Mouse (Mus musculus): ENCODE data around the gene 1700025G04Rik. TPM values are rescaled to one million over a fixed set of nuclear protein-coding genes. Genes with fewer than 3 reads are reported as not detected.

1700025G04Rik gene
- total and polyA plus RNA-seq, 2 experiments from 2014 or later, result 25.5 to 43.2 TPM

DNA sequence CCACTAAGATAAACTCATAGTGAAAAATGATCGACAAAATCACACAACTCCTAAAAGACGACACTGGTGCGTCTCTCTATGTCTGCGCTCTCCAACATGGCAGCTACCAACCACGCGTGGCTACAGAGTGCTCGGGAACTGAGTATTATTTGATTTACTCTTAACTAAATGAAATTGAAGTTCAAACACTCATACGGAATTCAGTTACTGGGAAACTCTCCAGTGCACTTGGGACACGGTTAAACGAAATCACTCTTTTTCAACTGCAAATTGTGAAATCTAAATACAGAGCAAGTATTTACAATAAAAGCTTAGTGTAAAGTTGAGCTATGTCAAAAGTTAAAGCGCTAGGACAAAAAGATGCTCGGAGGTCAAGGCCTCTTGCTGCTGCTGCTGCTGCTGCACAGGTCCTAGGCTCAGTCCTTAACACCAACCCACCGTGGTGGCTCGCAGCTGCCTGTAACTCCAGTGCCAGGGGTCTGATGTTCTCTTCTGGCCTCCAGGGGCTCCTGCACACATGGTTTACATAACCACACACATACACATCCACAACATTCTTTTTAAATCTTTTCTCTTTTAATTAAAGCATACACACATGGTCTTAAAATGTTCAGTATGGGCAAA, 13.6 kb downstream of the 1700025G04Rik start:
- no peaks in the 10 kb centered on the region for H3K36me3 ChIP-seq (ENCODE audit: insufficient read depth)
- no peak overlapping the region for H3K9ac ChIP-seq
- H3K4me3 ChIP-seq (ENCODE audit: low read depth, low read length), result no peak overlapping the region
- no peaks in the 10 kb centered on the region for H3K27me3 ChIP-seq (ENCODE audit: insufficient read depth, low read length)
- 81% methylated on average over 14 of the region's 14 CpGs for WGBS
- no peak for DNase-seq
- H3K4me2 ChIP-seq (ENCODE audit: low read depth), result no peak overlapping the region
- H3K9me3 ChIP-seq (ENCODE audit: low read length), result no peaks in the 10 kb centered on the region
- no peaks in the 10 kb centered on the region for H3K4me1 ChIP-seq (ENCODE audit: insufficient read depth)
- H3K27ac ChIP-seq (ENCODE audit: low read depth, low read length), result no peak overlapping the region
- ATAC-seq, result no peak
- TF ChIP-seq CTCF (IDR thresholded peaks at IDR 0.05; ENCODE audit: low read depth), result no peak

DNA sequence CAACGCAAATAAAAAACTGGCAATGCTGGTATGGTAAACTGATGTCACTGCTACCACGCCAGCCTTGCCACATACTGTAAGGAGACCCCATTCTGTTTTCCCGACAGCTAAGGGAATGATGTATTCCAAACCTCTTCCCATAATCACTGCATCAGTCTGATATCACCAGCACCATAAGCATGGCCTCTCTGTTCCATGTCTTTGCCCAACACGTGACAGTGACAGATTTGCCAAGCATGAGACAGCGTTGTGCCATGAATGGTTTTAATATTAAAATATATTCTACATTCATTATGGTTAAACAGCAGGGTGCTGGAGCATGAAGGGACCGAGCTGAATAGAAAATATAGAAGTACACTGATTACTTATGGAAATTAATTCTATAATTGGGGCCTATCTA, 14.2 kb downstream of the 1700025G04Rik start:
- no peak for ATAC-seq
- H3K9ac ChIP-seq, result no peak overlapping the region
- H3K4me2 ChIP-seq (ENCODE audit: low read depth), result no peak overlapping the region
- H3K27ac ChIP-seq (ENCODE audit: low read depth, low read length), result no peak overlapping the region
- no peaks in the 10 kb centered on the region for H3K4me1 ChIP-seq (ENCODE audit: insufficient read depth)
- no peaks in the 10 kb centered on the region for H3K27me3 ChIP-seq (ENCODE audit: insufficient read depth, low read length)
- H3K36me3 ChIP-seq (ENCODE audit: insufficient read depth), result no peaks in the 10 kb centered on the region
- DNase-seq, result no peak
- no peaks in the 10 kb centered on the region for H3K9me3 ChIP-seq (ENCODE audit: low read length)
- TF ChIP-seq CTCF (IDR thresholded peaks at IDR 0.05; ENCODE audit: low read depth), result no peak
- no peak overlapping the region for H3K4me3 ChIP-seq (ENCODE audit: low read depth, low read length)
- WGBS, result 49% methylated on average over 6 of the region's 6 CpGs

DNA sequence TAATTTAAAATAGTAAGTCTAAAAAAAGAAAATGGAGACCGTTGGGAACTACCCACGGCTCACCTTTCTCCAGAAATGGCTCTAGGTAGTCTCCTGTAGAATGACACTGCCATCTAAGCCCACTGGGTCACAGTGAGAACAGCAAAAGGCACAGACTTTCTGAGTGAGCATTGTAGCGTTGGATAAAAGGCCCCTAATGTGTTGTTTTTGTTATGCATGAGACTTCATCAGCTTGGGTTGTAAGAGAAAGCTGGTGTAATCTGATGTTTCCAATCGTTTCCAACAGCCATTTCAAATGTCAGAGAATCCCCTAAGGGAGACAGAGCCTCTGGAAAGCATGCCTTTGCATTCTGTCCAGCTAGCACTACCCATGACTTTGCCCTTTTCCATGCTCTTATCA, 19.5 kb downstream of the 1700025G04Rik start:
- Histone ChIP-seq H3K9ac (no peak overlapping the region), H3K4me3 (ENCODE audit: low read depth, low read length) (no peak overlapping the region), H3K9me3 (ENCODE audit: low read length) (no peaks in the 10 kb centered on the region), H3K4me1 (ENCODE audit: insufficient read depth) (no peaks in the 10 kb centered on the region), H3K27ac (ENCODE audit: low read depth, low read length) (no peak overlapping the region), H3K4me2 (ENCODE audit: low read depth) (no peak overlapping the region), H3K27me3 (ENCODE audit: insufficient read depth, low read length) (no peaks in the 10 kb centered on the region), H3K36me3 (ENCODE audit: insufficient read depth) (no peaks in the 10 kb centered on the region)
- WGBS, result 67% methylated on average over 4 of the region's 4 CpGs
- no peak for DNase-seq
- ATAC-seq, result no peak
- no peak for TF ChIP-seq CTCF (IDR thresholded peaks at IDR 0.05; ENCODE audit: low read depth)

DNA sequence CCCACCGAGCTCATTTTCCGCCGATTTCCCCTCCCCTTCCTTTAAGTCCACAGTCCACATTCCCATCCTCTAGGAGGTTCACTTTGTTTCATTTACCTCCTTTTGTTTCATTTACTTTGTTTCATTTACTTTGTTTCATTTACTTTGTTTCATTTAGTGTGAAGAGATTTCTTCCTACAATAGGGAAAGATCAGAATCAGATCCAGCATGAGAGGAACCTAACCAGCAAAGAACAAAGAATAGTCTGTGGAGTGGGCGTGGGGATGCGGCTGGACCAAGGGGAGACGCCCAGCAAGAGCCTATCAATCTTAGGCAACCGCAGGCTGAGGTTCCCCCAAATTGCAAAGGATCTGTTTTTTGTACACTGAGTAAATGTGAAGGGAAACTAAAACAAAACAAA, 20.2 kb downstream of the 1700025G04Rik start:
- H3K4me3 ChIP-seq (ENCODE audit: low read depth, low read length), result no peak overlapping the region
- H3K9me3 ChIP-seq (ENCODE audit: low read length), result no peaks in the 10 kb centered on the region
- H3K9ac ChIP-seq, result no peak overlapping the region
- no peak for DNase-seq
- no peak for ATAC-seq
- H3K4me2 ChIP-seq (ENCODE audit: low read depth), result no peak overlapping the region
- no peak for TF ChIP-seq CTCF (IDR thresholded peaks at IDR 0.05; ENCODE audit: low read depth)
- no peaks in the 10 kb centered on the region for H3K27me3 ChIP-seq (ENCODE audit: insufficient read depth, low read length)
- no peaks in the 10 kb centered on the region for H3K36me3 ChIP-seq (ENCODE audit: insufficient read depth)
- no peak overlapping the region for H3K27ac ChIP-seq (ENCODE audit: low read depth, low read length)
- WGBS, result 46% methylated on average over 7 of the region's 7 CpGs
- no peaks in the 10 kb centered on the region for H3K4me1 ChIP-seq (ENCODE audit: insufficient read depth)

DNA sequence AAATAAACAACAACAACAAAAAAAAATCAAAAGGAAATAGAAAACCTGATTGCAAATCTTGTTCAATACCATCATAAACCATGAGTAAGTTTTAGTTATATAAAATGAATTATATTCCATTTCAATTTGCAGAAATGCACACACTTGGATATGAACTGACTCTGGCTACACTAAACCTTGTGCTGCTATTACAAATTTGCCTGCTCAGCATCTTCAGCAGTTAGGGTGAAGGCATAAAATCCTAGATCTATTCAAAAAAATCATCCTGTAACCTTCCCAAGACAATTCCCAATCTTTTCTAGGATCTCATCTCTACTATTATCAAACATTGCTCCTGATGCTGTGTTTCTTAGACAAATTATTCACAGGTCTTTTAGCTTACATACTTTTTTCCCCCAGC, 22.0 kb downstream of the 1700025G04Rik start:
- no peaks in the 10 kb centered on the region for H3K36me3 ChIP-seq (ENCODE audit: insufficient read depth)
- no peaks in the 10 kb centered on the region for H3K27me3 ChIP-seq (ENCODE audit: insufficient read depth, low read length)
- no peaks in the 10 kb centered on the region for H3K4me1 ChIP-seq (ENCODE audit: insufficient read depth)
- H3K27ac ChIP-seq (ENCODE audit: low read depth, low read length), result no peak overlapping the region
- ATAC-seq (no peak), DNase-seq (no peak)
- no peak for TF ChIP-seq CTCF (IDR thresholded peaks at IDR 0.05; ENCODE audit: low read depth)
- no peak overlapping the region for H3K4me2 ChIP-seq (ENCODE audit: low read depth)
- no peak overlapping the region for H3K9ac ChIP-seq
- no peak overlapping the region for H3K4me3 ChIP-seq (ENCODE audit: low read depth, low read length)
- no peaks in the 10 kb centered on the region for H3K9me3 ChIP-seq (ENCODE audit: low read length)

DNA sequence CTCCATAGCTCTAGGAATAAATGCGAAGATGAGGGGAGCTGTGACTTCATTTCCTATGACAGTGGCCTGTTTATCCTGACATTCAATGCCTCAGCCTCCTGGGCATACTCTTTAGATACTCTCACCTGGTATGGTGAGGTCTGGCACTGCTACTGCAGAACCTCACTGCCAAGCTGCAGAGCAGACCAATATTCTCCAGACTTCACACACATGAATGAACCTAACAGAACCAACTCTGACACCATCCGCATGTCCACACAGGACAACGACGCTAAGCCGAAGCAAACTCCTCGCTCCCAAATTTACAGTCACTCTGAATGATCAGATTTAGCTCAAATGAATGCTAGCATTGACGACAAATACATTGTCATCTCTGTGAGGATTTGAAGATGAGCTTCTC, 24.4 kb downstream of the 1700025G04Rik start:
- no peaks in the 10 kb centered on the region for H3K9me3 ChIP-seq (ENCODE audit: low read length)
- no peak for TF ChIP-seq CTCF (IDR thresholded peaks at IDR 0.05; ENCODE audit: low read depth)
- 97% methylated on average over 7 of the region's 7 CpGs for WGBS
- H3K4me2 ChIP-seq (ENCODE audit: low read depth), result no peak overlapping the region
- no peak for ATAC-seq
- no peak for DNase-seq
- H3K4me1 ChIP-seq (ENCODE audit: insufficient read depth), result no peaks in the 10 kb centered on the region
- no peak overlapping the region for H3K27ac ChIP-seq (ENCODE audit: low read depth, low read length)
- H3K36me3 ChIP-seq (ENCODE audit: insufficient read depth), result no peaks in the 10 kb centered on the region
- H3K9ac ChIP-seq, result no peak overlapping the region
- no peak overlapping the region for H3K4me3 ChIP-seq (ENCODE audit: low read depth, low read length)
- H3K27me3 ChIP-seq (ENCODE audit: insufficient read depth, low read length), result no peaks in the 10 kb centered on the region

DNA sequence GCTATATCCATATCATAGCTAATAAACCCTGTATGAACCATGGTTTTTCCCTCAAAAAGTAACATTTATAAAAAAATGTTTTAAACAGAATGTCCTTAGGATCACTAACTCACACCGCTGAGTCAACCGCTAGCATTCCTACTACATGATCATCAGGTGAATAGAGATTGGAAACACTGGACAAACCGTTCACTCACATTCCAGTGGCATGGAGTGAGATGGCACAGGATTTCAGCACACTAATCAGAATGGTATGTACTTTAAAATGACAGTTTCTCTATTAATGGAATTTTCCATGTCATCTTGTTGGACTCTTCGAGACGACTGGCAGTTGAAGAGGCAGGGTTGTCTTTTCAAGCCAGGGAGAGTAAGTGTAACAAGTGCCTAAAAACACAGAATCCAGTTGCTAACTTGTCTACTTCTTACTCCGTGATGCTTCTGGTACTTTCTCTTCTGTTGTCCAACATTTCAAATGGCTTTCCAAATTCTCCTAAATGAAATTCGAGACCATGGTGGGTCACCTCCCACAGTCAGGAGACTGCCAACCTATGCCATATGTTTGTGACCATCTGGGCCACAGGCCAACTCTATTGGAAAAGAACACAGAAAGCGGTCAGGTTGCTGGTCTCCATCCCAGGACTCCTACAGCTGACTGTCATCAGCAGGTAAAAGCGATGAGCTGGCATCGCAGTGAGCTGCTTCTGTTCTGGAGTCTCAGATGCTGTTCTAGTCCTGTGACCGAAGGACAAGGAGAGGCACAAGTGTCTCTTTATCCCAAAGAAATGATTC, 26.4 kb downstream of the 1700025G04Rik start:
- TF ChIP-seq CTCF (IDR thresholded peaks at IDR 0.05; ENCODE audit: low read depth), result no peak
- WGBS, result 83% methylated on average over 11 of the region's 11 CpGs

More for the DNA sequence above, 26.4 kb downstream of the 1700025G04Rik start:
- DNase-seq, result no peak
- no peaks in the 10 kb centered on the region for H3K9me3 ChIP-seq (ENCODE audit: low read length)
- no peak for ATAC-seq
- H3K27me3 ChIP-seq (ENCODE audit: insufficient read depth, low read length), result no peaks in the 10 kb centered on the region
- no peak overlapping the region for H3K4me3 ChIP-seq (ENCODE audit: low read depth, low read length)
- H3K9ac ChIP-seq, result no peak overlapping the region
- no peak overlapping the region for H3K27ac ChIP-seq (ENCODE audit: low read depth, low read length)
- H3K4me2 ChIP-seq (ENCODE audit: low read depth), result no peak overlapping the region
- H3K36me3 ChIP-seq (ENCODE audit: insufficient read depth), result no peaks in the 10 kb centered on the region
- no peaks in the 10 kb centered on the region for H3K4me1 ChIP-seq (ENCODE audit: insufficient read depth)
